Mouse (Mus musculus): ENCODE results near the gene Prkca.

Gene Prkca

GRCm38 (mm10) chr11:108160056-108160455, 183.7 kb downstream of the Prkca start:
- peak; percentile 48 for DNase-seq (ENCODE audit: low read depth)

GRCm38 (mm10) chr11:108158046-108158445, 185.7 kb downstream of the Prkca start:
- DNase-seq (ENCODE audit: low read depth): no peak

GRCm38 (mm10) chr11:108157074-108157473, 186.7 kb downstream of the Prkca start:
- DNase-seq (ENCODE audit: low read depth): no peak

GRCm38 (mm10) chr11:108156107-108156506, 187.6 kb downstream of the Prkca start:
- no peak for DNase-seq (ENCODE audit: low read depth)

GRCm38 (mm10) chr11:108155088-108155580, 188.6 kb downstream of the Prkca start:
- DNase-seq (ENCODE audit: low read depth): no peak

- peak; percentile 17 for DNase-seq (ENCODE audit: low read depth)
Measured at GRCm38 (mm10) chr11:108153997-108154841, 189.5 kb downstream of the Prkca start.

GRCm38 (mm10) chr11:108152591-108152990, 191.1 kb downstream of the Prkca start:
- no peak for DNase-seq (ENCODE audit: low read depth)

- no peak for DNase-seq (ENCODE audit: low read depth)
Measured at GRCm38 (mm10) chr11:108150410-108150809, 193.3 kb downstream of the Prkca start.

GRCm38 (mm10) chr11:108149187-108149586, 194.5 kb downstream of the Prkca start:
- DNase-seq (ENCODE audit: low read depth): peak; percentile 89

- DNase-seq (ENCODE audit: low read depth): peak; percentile 98
Measured at GRCm38 (mm10) chr11:108148491-108148890, 195.2 kb downstream of the Prkca start.

- DNase-seq (ENCODE audit: low read depth): no peak
Measured at GRCm38 (mm10) chr11:108145752-108146496, 197.8 kb downstream of the Prkca start.

GRCm38 (mm10) chr11:108145128-108145527, 198.6 kb downstream of the Prkca start:
- DNase-seq (ENCODE audit: low read depth): no peak

GRCm38 (mm10) chr11:108143739-108144138, 200.0 kb downstream of the Prkca start:
- peak; percentile 83 for DNase-seq (ENCODE audit: low read depth)

GRCm38 (mm10) chr11:108140028-108140427, 203.7 kb downstream of the Prkca start:
- no peak for DNase-seq (ENCODE audit: low read depth)

- no peak for DNase-seq (ENCODE audit: low read depth)
Measured at GRCm38 (mm10) chr11:108136341-108136740, 207.4 kb downstream of the Prkca start.

GRCm38 (mm10) chr11:108135407-108136159, 208.1 kb downstream of the Prkca start:
- DNase-seq (ENCODE audit: low read depth): peak; percentile 27

GRCm38 (mm10) chr11:108128593-108128992, 215.1 kb downstream of the Prkca start:
- peak; percentile 74 for DNase-seq (ENCODE audit: low read depth)

- no peak for DNase-seq (ENCODE audit: low read depth)
Measured at GRCm38 (mm10) chr11:108127908-108128307, 215.8 kb downstream of the Prkca start.

GRCm38 (mm10) chr11:108122486-108122885, 221.2 kb downstream of the Prkca start:
- no peak for DNase-seq (ENCODE audit: low read depth)

GRCm38 (mm10) chr11:108120708-108121107, 223.0 kb downstream of the Prkca start:
- no peak for DNase-seq (ENCODE audit: low read depth)

GRCm38 (mm10) chr11:108119785-108120184, 223.9 kb downstream of the Prkca start:
- no peak for DNase-seq (ENCODE audit: low read depth)

GRCm38 (mm10) chr11:108118814-108119213, 224.9 kb downstream of the Prkca start:
- DNase-seq (ENCODE audit: low read depth): no peak

All from 416B (cell line).